Mouse (Mus musculus) mesoderm, embryonic 11.5 days (tissue): Measurements from ENCODE around the gene Efna3.
A peak's percentile ranks its signal among the peaks of the same experiment; 100 is the strongest.

Experiments
- DNase-seq: peaks from one replicate; pipeline ENCODE4 v3.0.0-alpha.2; 2012; ENCODE audit warnings: low read depth, low spot score

Gene Efna3

DNA sequence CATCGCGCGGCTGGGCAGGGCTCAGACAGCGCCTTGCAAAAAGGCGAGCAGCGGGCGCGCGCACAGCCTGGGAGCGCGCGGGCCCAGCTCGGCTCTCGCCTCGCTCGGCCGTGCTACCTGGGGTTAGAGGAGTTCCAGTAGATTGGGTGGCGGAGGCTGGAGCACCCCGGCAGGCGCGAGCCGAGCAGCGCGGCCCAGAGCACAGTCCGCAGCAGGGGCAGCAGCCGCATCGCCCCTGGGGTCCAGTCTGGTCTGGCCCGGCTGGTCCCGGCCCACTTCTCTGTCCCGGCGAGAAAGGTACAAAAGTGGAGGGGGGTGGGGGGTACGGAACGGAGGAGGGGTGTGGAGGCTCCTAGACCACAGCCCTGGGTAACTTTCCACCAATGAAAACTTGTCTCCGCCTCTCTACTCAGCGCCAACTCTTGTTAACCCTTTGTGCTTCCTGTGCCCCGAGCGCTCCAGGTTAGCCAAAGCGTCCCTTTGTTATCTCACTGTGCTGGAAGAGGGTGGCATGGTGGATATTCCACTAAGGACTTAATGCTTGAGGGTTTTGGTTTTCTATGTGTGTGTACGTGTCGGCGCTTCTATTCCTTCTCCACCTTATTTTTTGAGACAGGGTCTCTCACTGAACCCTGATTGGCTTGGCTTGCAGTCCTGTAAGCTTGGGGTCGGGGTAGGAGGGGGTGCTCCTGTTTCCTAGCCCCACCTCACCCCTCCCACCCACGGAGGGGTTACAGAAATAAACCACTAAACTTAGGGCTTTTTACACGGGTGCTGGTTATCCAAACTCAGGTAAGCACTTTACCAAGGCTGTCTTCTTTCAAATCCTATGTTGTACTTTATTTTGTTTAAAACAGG is 15.2 kb upstream of the Efna3 start, which contains the start of gene Efna4:
Gene Efna4, minus strand, starts transcription at position 308 of the 858 bp plus-strand sequence.
- DNase-seq = peak; percentile 88

DNA sequence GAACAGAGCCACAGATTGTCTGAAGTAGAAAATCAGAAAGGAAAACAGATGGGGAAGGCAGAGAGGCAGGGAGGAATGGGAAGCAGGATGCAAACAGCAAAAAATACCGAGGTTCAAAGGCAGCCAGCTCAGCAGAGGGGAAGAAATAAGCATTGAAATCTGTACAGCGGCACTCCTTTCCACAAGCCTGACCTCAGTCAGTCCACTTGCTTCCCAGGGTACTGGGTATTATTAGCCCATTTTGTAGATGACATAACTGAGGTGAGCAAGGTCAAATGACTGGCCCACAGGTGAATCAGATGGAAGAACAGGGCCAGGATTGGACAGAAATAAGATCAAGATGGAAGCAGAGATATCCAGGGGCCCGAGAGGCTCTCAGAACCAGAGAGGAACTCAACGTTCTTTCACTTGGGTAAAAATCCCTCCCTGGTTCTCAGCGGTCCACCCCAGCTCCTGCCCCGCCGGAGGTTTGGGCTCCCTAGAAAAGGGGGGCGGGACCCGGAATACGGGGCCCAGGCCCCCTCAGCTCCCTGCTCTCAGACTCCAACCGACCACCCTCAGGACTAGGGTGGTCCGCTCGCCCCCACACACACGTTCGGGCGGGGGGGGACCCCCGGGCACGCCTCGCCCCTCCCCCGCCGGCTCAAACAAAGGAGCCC is 14.4 kb upstream of the Efna3 start:
- DNase-seq = no peak

DNA sequence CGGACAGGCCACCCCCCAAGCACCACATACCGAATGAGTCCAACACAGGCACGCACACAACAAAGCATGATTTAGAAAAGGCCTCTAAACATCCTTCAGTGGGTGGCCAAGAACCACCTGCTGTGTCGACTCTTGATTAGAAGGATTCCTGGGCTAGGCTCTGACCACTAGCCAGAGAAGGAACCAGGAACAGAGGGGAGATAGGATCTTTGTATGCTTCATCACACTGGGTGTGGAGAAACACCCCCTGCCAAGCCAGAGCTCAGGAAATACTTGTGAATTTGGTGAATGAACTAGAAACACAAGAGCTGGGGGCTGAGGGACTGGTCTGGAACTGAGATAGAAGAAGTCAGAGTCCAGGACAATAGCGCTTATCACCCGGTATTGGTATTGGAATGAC is 13.8 kb upstream of the Efna3 start:
- no peak for DNase-seq

DNA sequence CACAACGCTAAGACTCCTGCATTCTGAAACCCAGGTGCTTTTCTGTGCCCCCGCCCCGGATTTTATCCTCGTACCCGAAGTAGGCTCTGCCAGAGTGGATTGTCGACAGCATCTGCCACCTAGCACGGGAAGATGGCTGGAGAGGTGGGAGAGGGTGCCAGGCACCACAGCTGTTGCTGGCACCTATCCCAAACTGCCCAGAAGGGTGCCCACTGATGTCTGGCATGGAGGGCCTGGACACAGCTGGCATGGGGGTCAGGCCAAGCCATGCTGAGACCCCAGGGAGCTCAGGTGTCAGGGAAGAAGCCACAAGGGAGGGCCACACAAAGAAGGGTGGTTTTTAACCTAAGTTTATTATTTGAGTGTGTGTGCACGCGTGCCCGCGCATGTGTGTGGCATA is 10.3 kb upstream of the Efna3 start:
- no peak for DNase-seq

DNA sequence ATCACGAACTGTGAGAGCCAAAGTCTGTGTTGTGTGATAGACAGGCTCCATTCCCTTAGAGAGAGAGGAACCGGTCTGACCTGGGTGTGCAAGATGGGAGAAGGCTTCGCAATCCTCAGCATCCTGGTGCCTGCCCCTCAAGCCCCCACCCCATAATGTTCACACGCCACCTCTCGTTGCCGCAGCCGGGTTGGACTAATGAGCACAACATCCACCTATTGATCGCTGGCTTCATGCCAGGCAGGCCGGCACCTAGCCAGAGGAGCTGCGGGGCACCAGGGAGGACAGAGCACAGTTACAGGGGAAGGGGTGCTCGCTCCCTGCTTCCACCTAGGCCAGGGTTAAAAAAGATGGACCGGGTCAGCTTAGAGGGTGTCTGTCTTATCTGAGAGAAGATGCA is 9.7 kb upstream of the Efna3 start:
- no peak for DNase-seq

DNA sequence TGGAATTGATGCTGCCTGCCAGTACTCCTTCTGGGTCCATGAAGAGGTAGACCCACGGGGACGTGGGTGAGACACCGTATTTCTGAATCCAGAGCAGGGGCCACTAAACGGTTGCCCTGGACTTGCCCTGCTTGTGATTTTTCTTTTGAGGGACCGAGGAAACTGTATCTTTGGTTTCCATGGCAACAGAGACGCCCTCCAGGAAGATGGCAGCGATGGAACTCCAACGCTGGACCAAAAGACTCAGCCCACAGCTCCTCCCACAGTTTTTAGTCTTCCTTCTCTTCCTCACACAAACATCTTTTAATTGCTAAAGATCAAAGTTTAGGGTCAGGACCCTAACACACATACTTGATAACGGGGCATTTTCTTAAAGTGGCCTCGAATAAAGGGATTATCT is 9.2 kb upstream of the Efna3 start:
- no peak for DNase-seq

DNA sequence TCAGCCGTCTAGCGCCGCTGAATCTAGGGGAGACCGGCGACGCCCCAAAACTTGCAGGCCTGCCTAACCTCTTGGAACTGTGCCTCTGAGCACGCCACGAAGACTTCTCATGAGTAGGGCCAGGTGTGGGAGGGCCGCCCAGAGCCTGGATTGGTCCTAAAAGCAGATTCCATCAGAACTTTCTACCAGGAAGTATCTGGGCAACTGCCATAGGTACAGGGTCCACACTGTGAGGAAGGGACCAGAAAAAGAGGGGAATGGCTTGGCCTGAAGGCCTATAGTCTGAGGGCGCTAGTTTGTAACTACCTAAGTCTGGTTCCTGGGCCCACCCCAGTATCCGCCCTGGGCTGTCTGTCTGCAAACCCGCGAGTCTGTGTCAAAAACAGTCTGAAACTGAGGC is 8.8 kb upstream of the Efna3 start:
- no peak for DNase-seq

DNA sequence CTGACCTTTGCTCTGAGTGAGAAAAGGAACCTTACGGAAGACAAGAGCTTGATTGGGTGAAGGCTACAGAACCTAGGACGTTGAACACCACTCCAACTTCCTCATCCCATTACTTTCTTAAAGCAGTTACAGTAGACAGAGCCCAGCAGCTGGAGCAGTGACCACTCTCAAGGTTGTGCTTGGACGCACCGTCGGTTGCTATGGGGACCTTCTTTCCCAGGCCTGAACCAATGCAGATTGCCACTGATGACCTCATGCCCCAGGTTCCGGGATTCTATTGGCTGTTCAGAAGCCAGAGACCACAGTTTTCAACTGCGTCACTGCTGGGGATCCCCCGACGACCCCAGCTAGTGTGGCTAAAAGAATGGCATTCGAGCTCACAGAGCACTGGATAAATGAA is 8.2 kb upstream of the Efna3 start:
- peak; percentile 75 for DNase-seq

DNA sequence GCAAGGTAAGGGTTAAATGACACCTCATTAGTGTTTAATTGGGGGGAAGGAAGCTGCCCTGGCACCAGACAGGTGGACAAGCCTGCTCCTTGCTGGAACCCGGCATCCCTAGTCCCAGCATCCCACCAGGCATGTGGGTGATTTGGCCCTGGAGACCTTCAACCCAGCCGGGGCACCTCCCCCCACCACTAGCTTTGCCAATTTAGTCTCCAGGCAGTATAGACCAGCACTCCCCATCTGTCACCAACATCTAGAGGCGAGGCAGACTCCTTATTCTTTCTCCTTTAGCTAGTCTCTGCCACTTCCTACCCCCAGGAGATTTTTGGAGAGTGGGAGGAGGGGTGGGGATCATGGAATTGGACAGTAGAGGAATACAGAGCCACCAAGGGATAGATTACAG is 7.6 kb upstream of the Efna3 start:
- no peak for DNase-seq

DNA sequence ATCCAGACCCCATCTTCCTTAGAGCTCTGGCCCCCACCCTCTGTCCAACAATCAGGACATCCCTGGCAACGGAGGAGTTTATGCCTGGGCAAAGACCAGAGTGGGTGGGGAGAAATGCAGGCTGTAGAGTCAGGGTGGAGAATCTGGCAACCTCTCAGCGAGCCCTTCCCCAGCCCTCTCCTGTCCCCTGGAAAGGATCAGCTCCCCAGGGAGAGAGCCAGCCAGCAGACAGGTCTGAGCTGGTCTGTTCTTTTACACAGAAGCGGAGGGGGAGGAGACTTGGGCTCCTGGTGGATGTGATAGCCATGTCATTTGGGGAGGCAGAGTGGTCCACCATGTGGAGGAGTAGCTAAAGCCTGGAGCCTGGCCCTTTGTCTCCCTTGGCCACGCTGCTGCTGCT is 5.9 kb upstream of the Efna3 start:
- DNase-seq = no peak

DNA sequence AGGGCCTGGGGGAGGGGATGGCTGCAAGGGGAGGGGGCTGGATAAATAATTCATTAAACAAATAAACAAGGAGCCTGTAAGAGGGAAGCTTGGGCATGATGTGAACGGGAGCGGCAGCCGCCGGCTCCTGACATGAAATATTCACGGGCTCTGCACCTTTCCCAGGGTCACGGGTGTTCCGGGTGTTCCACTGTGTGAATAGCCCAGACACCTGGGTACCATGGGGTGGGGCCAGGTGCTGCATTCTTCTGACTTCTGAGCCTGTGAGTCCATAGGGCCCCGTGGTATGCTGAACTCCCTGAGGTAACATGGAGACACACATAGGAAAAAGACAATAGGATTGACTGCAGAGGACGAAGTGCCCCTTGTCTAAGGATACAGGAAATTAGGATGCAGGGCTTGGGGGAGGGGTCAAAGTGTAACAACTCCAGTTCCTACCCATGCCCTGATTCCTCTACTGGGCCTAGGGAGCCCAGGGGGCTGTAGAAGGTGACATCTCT is 4.7 kb upstream of the Efna3 start:
- DNase-seq = no peak

DNA sequence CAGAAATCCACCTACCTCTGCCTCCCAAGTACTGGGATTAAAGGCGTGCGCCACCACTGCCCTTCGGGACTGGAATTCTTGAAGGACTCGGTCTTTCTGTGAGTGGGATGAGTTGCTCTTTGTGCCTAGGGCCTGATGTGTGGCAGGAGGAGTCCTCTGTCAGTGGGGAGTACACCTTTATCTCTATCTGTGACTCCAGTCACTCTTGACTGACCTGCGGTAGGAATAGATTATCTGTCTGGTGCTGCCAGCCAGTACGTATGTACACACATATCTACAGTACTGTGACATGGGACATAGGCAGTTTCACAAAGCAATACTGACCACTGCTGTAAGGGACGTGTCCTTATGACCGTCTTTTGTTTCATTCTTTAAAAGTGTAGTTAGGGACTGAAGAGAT is 3.1 kb upstream of the Efna3 start:
- no peak for DNase-seq

DNA sequence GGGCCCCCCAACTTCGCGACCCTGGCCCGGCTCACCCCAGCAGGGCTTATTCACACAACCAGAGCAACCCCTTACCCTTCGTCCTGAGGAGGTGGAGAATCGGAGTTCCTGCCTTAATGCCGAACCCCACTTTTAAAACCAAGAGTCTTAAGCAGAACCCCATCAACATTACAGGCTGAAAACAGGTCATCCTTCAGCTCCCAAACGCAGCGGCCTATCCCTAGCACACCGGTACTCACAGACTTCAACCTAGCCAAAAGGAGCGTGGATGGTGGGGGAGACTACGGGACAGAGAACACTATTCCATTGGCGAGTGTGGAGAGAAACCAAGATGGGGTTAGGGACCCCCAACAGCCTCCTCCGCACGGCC is 649 bp downstream of the Efna3 start:
- no peak for DNase-seq

DNA sequence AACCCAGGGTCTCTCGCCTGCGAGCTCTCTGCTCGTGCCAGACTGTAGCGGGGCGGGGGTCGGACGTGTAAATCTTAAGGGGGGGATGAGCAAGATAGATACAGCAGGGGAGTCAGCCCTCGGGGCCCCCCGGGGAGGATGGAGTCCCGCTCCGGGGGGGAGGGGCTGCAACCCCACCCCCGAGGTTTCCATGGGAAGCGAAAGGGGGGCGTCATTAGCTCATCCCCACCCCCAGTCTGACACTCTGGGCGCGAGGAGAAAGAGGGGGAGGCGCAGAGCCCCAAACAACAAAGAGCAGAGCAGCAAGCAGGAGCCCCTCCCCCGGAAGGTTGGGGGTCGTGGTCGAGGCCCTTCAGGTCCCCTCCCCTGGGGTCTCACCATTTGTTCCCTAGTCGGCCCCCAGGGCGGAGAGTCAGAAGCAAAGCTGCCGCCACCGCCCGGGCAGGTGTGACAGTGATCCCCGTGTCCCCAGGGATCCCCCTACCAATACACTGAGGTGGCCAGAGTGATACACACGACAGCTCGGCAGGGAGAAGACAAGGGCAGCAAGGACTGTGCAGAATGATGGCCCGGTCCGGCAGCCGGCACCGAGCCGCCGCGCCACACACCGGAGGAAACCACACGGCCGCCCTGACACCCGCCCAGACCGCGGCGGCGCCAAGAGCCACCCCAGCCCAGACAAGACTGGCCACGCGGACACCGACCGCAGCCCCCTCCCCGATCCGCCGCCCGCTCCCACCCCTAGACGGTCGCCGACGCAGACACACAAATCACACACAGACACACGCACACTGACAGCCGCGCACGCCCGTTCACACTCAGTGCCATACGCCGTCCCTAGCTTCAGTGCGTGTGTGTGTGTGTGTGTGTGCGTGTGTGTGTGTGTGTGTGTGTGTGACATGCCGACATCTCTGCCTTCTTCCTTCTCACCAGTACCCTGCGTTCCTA is 1.3 kb downstream of the Efna3 start:
- peak; percentile 61 for DNase-seq

DNA sequence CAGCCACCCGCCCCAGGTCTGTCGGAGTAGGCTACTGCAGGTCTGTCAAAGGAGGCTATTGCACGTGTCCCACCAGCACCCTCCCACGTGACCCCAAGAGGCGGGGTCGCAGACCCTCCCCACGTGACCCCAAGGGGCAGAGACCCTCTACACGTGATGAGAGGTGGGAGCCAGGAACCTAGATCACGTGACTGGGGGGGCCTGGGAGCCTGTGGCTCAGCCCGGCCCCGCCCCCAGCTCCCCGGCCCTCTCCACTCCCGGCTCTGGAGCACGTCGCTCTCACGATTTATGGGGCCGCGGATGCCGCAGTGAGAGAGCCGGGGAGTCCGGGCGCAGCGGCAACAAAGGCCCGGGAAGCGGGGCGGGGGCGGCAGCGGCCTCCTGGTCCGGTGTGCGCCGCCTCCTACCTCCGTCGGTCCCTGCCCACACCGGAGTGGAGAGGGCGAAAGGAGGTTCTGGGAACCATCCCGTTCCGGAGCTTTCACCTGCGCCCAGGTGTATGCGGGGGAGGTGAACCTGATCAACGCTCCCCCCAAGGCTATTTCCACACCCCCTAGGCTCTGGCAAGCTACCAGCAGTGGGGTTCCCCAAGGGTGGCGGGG is 2.1 kb downstream of the Efna3 start:
- DNase-seq = peak; percentile 88

DNA sequence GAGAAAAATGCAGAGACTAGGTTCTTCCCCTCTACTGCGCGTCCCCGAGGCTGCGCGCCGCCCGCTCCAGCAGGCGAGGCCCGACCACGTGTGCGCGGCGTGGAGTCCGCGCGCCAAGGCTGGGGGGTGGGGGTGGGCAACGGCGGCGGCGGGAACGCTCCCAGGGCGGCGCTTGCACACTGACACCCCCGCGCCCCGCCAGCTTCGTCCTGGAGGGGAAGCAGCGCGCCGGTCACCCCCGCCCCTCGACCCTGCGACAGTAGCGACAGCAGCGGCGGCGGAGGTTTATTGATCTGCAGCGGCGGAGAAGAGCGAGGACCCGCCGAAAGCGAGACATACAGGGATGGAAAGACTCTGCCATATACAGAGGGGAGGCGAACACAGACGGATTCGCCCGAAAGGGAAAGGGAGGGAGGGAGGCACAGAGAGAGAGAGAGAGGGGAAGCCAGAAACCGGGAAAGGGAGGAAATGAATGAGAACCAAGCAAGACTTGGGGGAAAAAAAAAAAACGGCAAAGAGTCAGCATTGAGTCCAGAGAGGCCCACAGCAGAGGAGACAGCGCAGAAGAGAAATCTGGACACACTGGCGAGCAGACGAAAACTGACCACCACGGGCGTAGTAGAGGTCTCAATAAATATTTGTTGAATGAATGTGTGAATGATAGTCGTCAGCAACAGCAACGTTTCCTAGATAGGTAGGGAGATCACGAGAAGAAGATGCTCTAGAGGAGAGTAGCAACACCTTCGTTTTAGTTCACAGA is 3.0 kb downstream of the Efna3 start:
- no peak for DNase-seq

DNA sequence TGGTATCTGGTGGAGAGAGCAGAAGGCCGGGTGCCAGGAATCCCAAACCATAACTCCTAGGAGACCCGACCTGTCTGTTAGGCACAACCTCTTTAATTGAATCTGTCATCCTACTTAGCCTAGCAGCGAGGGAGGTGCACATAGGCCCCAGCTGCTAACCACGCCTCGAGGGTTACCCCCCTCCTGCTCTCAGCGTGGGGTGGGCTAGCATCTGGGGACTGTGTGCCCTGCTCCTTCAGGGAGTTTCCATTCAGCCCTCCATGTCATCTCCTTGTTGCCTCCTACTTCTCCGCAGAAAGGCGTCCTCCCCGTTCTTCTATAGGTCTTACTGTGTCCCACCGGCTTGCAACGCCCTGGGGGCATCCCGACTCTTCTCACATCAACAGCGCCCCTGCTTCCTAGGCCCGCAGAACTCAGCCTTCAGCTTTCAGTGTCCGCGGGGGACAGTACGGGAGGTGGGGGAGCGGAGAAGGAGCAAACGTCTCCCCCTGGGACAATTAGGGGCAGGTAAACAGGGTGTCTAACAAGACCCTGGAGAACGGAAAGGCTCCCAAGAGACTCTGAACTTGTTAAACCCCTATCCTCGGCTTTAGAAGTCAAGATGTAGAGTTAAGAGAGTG is 3.7 kb downstream of the Efna3 start:
- no peak for DNase-seq

DNA sequence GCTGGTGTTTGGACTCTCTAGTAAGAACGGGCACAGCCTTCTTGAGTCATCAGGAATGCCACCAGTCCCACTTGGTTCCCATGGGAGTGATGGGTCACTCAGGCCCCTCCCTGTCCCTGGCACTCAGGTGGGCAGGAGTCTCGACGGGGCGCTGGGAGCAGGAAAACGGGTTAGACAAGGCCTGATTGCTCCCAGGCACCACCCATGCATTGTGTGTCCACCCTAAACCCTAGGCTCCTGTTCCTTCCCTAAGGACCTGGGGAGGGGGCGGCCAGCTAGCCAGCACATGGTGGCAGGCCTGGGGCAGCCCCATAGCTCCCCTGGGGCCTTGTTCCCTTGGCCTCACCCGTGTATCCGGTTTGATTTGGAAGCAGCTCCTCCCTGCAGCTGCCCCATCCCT is 4.4 kb downstream of the Efna3 start:
- DNase-seq = no peak

DNA sequence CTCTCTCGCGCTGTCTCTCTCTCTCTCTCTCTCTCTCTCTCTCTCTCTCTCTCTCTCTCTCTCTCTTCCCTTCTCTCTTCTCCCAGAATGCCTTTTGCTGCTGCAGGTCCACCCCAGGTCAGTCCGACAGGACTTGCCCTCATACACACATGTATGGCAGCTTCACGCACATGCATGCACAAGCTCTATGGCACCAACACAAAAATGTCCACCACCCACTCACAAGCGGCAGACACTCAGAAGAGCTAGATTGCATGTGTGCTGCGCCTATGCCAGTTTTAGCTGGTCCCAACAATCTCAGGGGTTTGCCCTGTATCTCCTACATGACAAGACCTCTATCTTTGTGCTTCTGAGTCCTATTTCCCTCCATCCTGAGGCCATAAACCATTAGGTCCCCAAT is 5.5 kb downstream of the Efna3 start:
- DNase-seq = no peak

DNA sequence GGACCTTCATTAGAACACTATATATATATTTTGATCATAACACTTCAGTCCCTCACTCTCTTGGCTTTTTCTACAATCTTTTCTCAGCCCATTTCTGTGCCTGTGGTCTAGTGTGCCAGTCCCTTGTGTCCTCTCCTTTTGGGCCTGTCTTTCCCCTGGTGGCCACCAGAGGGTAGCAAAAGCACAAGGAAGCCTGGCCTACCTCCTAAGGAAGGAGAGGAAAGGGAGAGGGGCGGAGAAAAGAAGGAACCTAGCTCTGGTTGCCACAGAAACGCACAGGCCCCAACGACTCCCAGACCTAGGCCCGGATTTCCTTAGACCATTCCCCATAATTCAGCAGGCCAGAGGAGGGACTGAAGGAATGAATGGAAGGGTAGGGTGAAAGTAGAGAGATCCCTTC is 5.9 kb downstream of the Efna3 start:
- DNase-seq = peak; percentile 94
